Mouse (Mus musculus): ENCODE data around the gene Vsig10. TPM values are rescaled to one million over a fixed set of nuclear protein-coding genes. Genes with fewer than 3 reads are reported as not detected.

Vsig10 gene
- polyA plus RNA-seq, 1 experiment = 5.2 TPM

GRCm38 (mm10) chr5:117357478-117358247, 38.8 kb downstream of the Vsig10 start:
- TF ChIP-seq CTCF (IDR thresholded peaks at IDR 0.05; ENCODE audit: control insufficient read depth, insufficient read depth, insufficient read length) (no peak), MAX (IDR thresholded peaks at IDR 0.05) (no peak)
- H3ac ChIP-seq (ENCODE audit: control insufficient read depth, insufficient read length, low read depth) = peak overlapping the region; percentile 96
- peaks cover 48% of the 10 kb centered on the region for H3K79me2 ChIP-seq (ENCODE audit: control insufficient read depth, insufficient read depth)
- no peaks in the 10 kb centered on the region for H3K27me3 ChIP-seq (ENCODE audit: control insufficient read depth, insufficient read depth, insufficient read length)
- H3K4me3 ChIP-seq (ENCODE audit: insufficient read depth, poor library complexity, severe bottlenecking) = peak overlapping the region; percentile 74
- no peaks in the 10 kb centered on the region for H3K36me3 ChIP-seq (ENCODE audit: control insufficient read depth, insufficient read depth)
- peaks cover 38% of the 10 kb centered on the region for H3K79me3 ChIP-seq (ENCODE audit: low read depth)

- no peak for TF ChIP-seq MAX (IDR thresholded peaks at IDR 0.05)
- TF ChIP-seq CTCF (IDR thresholded peaks at IDR 0.05; ENCODE audit: control insufficient read depth, insufficient read depth, insufficient read length) = no peak
- no peak for TF ChIP-seq USF1 (IDR thresholded peaks at IDR 0.05; ENCODE audit: low read depth)
- Histone ChIP-seq H3K36me3 (ENCODE audit: control insufficient read depth, insufficient read depth) (no peaks in the 10 kb centered on the region), H3K79me2 (ENCODE audit: control insufficient read depth, insufficient read depth) (peaks cover 49% of the 10 kb centered on the region), H3K79me3 (ENCODE audit: low read depth) (peaks cover 38% of the 10 kb centered on the region), H3ac (ENCODE audit: control insufficient read depth, insufficient read length, low read depth) (no peak overlapping the region), H3K27me3 (ENCODE audit: control insufficient read depth, insufficient read depth, insufficient read length) (no peaks in the 10 kb centered on the region), H3K4me3 (ENCODE audit: insufficient read depth, poor library complexity, severe bottlenecking) (peak overlapping the region; percentile 74)
These were observed 39.4 kb downstream of the Vsig10 start for GRCm38 (mm10) chr5:117358248-117358630.

GRCm38 (mm10) chr5:117358725-117359124, 39.8 kb downstream of the Vsig10 start:
- peak overlapping the region; percentile 74 for H3K4me3 ChIP-seq (ENCODE audit: insufficient read depth, poor library complexity, severe bottlenecking)
- H3K79me3 ChIP-seq (ENCODE audit: low read depth) = peaks cover 38% of the 10 kb centered on the region
- peak; percentile 80 for TF ChIP-seq USF1 (IDR thresholded peaks at IDR 0.05; ENCODE audit: low read depth)
- no peak for TF ChIP-seq FOSL1 (IDR thresholded peaks at IDR 0.05; ENCODE audit: insufficient read depth, low read length, poor library complexity, severe bottlenecking)
- TF ChIP-seq CTCF (IDR thresholded peaks at IDR 0.05; ENCODE audit: control insufficient read depth, insufficient read depth, insufficient read length) = peak; percentile 34
- TF ChIP-seq MYOD1 (IDR thresholded peaks at IDR 0.05; ENCODE audit: control insufficient read depth, insufficient read length, low read depth) = no peak
- no peak overlapping the region for H3ac ChIP-seq (ENCODE audit: control insufficient read depth, insufficient read length, low read depth)
- peaks cover 54% of the 10 kb centered on the region for H3K79me2 ChIP-seq (ENCODE audit: control insufficient read depth, insufficient read depth)
- no peaks in the 10 kb centered on the region for H3K27me3 ChIP-seq (ENCODE audit: control insufficient read depth, insufficient read depth, insufficient read length)
- H3K36me3 ChIP-seq (ENCODE audit: control insufficient read depth, insufficient read depth) = no peaks in the 10 kb centered on the region

GRCm38 (mm10) chr5:117359497-117360227, 40.8 kb downstream of the Vsig10 start:
- Histone ChIP-seq H3ac (ENCODE audit: control insufficient read depth, insufficient read length, low read depth) (no peak overlapping the region), H3K79me2 (ENCODE audit: control insufficient read depth, insufficient read depth) (peaks cover 63% of the 10 kb centered on the region), H3K4me3 (ENCODE audit: insufficient read depth, poor library complexity, severe bottlenecking) (no peak overlapping the region), H3K27me3 (ENCODE audit: control insufficient read depth, insufficient read depth, insufficient read length) (no peaks in the 10 kb centered on the region), H3K36me3 (ENCODE audit: control insufficient read depth, insufficient read depth) (peaks cover 9% of the 10 kb centered on the region), H3K79me3 (ENCODE audit: low read depth) (peaks cover 45% of the 10 kb centered on the region)
- TF ChIP-seq MAX (IDR thresholded peaks at IDR 0.05) = peak; percentile 5
- TF ChIP-seq MYOG (IDR thresholded peaks at IDR 0.05; ENCODE audit: control insufficient read depth, extremely low read depth, insufficient read length) = no peak

- TF ChIP-seq MYOD1 (IDR thresholded peaks at IDR 0.05; ENCODE audit: control insufficient read depth, insufficient read length, low read depth) (no peak), USF1 (IDR thresholded peaks at IDR 0.05; ENCODE audit: low read depth) (no peak), FOSL1 (IDR thresholded peaks at IDR 0.05; ENCODE audit: insufficient read depth, low read length, poor library complexity, severe bottlenecking) (no peak)
- Histone ChIP-seq H3K79me2 (ENCODE audit: control insufficient read depth, insufficient read depth) (peaks cover 69% of the 10 kb centered on the region), H3ac (ENCODE audit: control insufficient read depth, insufficient read length, low read depth) (no peak overlapping the region), H3K36me3 (ENCODE audit: control insufficient read depth, insufficient read depth) (peaks cover 14% of the 10 kb centered on the region), H3K79me3 (ENCODE audit: low read depth) (peaks cover 50% of the 10 kb centered on the region), H3K4me3 (ENCODE audit: insufficient read depth, poor library complexity, severe bottlenecking) (no peak overlapping the region), H3K27me3 (ENCODE audit: control insufficient read depth, insufficient read depth, insufficient read length) (no peaks in the 10 kb centered on the region)
These were observed 41.3 kb downstream of the Vsig10 start for GRCm38 (mm10) chr5:117360228-117360515.

GRCm38 (mm10) chr5:117360631-117361541, 42.0 kb downstream of the Vsig10 start:
- peaks cover 21% of the 10 kb centered on the region for H3K36me3 ChIP-seq (ENCODE audit: control insufficient read depth, insufficient read depth)
- no peak for TF ChIP-seq FOSL1 (IDR thresholded peaks at IDR 0.05; ENCODE audit: insufficient read depth, low read length, poor library complexity, severe bottlenecking)
- peak; percentile 35 for TF ChIP-seq MAX (IDR thresholded peaks at IDR 0.05)
- peaks cover 57% of the 10 kb centered on the region for H3K79me3 ChIP-seq (ENCODE audit: low read depth)
- H3K27me3 ChIP-seq (ENCODE audit: control insufficient read depth, insufficient read depth, insufficient read length) = no peaks in the 10 kb centered on the region
- no peak overlapping the region for H3K4me3 ChIP-seq (ENCODE audit: insufficient read depth, poor library complexity, severe bottlenecking)
- peaks cover 76% of the 10 kb centered on the region for H3K79me2 ChIP-seq (ENCODE audit: control insufficient read depth, insufficient read depth)
- no peak overlapping the region for H3ac ChIP-seq (ENCODE audit: control insufficient read depth, insufficient read length, low read depth)
